Mouse (Mus musculus): Measurements from ENCODE around the gene Eif4a1.

The Eif4a1 gene

DNA sequence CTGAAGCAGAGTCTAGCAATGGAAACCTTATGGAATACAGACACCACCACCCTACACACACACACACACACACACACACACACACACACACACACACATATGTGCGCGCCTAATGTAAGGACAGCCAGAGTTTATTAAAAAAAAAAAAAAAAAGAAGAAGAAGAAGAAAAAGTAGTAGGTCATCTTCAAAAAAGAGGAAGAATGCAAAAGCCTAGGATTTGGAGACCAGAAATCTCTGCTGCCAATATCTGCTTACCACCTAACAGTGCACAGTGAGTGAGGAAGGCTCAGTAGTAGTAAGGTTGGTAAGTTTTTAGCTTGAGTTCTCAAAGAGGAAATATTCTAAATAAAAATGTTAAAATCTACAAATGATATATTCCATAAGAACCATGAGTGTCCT, 6.9 kb upstream of the Eif4a1 start:
- no peak for DNase-seq (ENCODE audit: low spot score in 2 of 2)

DNA sequence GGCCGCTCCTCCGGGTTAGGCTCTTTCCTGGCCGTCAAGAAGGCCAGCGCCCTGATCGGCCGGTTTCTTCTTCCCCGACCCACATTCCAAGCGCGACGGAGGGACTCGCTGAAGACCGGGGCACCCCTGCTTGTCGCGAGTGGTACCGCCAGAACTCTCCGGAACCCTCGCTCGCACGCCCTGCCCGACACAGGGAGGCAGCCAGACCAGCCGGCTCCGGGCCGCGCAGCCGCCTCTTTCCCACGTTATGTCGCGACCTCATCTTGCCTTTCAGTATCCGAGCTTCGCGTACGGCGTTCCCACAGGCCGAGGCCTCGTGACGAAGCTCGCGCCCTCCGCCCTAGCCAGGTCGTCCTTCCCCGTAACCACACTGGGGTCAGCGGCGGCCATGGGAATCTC, 498 bp downstream of the Eif4a1 start:
- no peak for DNase-seq (ENCODE audit: low spot score in 2 of 2)

DNA sequence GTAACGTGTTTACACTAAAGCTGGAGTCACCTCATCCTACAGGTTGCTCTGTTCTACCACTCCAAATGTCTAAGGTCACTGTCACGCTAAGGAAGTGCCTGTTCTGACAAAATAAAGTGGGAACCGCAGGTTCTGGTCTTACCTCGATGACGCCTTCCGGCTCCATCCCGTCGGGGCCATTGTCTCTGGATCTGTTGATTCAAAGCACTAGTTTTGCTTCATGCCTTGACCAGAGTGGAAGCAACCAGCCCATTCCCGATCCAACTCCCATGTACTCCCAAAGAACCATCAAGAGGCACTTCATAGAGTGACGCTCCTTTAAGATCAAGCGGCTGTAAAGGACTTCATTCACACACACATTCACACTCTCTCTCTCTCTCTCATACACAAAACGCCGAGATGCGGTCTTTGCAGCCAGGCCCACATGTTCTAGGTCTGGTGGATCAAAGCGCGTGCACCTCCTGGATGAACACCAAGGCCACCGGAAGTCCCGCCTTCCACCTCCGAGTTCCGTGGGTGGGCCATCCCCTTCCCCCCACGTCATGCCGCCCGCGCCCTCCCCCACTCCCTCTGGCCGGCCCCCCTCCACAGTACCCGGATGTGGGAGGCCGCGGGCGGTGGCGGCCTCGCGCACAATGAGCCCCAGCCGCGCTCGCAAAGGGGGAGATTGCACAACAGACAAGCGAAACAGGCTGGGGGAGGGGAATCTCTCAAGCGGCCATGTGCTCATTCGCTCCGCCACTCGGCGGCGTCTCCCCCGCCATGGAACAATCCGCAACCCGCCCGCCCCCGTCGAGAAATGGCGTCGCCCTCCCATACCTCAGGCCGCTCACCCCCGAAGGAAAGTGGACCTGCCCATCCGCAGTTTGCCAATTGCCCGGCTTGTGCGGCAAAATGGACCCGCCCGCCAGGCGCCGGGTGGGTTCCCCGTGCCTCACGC, 1.2 kb downstream of the Eif4a1 start:
- DNase-seq (ENCODE audit: low spot score in 2 of 2): peak; percentile 86 to 92

DNA sequence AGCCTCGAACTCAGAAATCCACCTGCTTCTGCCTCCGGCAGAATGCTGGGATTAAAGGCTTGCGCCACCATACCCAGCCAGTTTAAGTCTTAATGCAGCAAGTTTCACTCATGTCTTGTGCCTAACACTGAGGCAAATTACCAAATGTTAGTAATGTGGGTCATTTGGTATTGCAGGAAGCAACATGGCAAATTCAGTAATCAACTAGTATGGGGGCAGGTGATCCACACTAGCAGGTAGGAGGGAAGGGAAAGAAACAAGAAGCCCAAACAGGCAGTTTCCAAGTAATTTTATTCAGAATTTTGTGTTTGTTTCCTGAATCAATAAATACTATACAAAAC, 5.6 kb downstream of the Eif4a1 start:
- DNase-seq (ENCODE audit: low spot score in 2 of 2): no peak

DNA sequence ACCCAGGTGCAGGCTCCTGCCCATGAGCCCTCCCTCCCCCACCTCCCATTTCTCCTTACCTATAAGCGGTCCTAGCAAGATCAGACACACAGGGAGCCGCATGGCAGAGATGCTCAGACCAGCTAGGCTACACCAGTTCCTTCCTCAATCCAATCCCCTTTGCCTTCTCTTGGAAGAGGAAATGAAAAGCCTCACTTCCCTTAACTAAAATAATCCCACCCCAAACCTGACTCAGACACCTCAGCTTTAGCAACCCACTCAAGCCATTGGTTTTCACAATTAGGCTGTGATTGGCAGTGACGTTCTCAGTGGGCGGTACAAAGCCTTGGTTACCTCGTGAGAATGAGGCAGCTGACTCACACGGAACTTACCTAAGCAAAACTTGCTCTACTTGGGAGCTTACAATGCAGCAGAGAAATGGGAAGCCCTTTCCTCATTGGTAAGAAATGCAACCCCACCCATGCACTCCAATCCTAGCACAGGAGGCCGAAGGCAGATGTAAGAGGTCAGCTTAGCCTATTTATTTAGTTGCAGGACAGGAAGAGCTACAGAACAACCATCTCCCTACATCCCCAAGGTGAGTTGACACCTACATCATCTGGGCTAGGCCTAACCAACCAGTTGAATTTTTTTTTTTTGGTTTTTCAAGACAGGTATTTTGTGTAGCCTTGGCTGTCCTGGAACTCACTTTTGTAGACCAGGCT, 6.1 kb downstream of the Eif4a1 start, which contains the start of gene Cd68:
Gene Cd68 (minus strand): TSS at position 193 of the 704 bp plus-strand sequence.
- peak; percentile 79 to 82 for DNase-seq (ENCODE audit: low spot score in 2 of 2)

DNA sequence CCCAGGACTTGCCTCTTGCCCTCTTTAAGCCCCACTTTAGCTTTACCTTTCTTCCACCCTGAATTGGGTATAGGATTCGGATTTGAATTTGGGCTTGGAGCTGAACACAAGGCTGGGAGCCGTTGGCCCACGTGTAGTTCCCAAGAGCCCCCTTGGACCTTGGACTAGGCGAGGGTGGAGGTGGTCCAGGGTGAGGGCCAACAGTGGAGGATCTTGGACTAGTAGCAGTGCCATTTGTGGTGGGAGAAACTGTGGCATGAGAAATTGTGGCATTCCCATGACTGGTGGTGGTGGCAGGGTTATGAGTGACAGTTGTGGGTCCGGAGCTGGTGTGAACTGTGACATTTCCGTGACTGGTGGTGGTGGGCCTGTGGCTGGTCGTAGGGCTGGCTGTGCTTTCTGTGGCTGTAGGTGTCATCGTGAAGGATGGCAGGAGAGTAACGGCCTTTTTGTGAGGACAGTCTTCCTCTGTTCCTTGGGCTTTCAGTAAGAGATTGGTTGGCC, 6.7 kb downstream of the Eif4a1 start:
- DNase-seq (ENCODE audit: low spot score in 2 of 2): no peak

DNA sequence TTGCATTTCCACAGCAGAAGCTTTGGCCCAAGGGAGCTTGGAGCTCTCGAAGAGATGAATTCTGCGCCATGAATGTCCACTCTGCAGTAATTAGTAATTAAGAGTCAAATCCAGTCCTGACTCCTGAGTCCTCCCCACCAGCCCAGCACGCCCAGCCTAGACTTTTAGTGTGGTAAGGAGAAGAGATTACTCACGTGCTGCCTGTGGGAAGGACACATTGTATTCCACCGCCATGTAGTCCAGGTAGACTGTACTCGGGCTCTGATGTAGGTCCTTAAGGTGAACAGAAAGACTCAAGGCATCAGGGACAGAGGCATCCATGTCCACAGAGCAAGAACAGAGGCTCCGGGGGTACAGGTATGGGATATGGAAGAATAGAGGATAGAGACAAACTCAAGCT, 7.4 kb downstream of the Eif4a1 start:
- DNase-seq (ENCODE audit: low spot score in 2 of 2): no peak

DNA sequence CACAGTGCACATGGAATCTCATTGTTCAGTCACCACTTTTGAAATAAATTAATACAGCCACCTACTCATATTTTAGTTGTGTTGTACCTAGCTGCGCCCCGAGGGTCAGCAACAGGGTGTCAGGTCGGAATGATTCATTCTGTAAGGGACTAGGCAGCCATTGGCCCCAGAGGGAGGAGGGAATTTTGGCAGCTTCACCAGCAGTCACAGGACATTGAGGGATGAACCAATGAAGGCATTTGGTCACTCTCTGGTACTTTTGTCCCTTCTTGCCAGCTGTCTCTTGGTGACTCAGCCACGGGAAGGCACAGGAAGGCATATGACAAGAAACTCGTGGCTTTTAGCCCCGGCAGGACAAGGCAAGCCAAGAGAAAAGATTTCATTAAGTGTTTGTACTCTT, 8.4 kb downstream of the Eif4a1 start:
- DNase-seq (ENCODE audit: low spot score in 2 of 2): no peak

DNA sequence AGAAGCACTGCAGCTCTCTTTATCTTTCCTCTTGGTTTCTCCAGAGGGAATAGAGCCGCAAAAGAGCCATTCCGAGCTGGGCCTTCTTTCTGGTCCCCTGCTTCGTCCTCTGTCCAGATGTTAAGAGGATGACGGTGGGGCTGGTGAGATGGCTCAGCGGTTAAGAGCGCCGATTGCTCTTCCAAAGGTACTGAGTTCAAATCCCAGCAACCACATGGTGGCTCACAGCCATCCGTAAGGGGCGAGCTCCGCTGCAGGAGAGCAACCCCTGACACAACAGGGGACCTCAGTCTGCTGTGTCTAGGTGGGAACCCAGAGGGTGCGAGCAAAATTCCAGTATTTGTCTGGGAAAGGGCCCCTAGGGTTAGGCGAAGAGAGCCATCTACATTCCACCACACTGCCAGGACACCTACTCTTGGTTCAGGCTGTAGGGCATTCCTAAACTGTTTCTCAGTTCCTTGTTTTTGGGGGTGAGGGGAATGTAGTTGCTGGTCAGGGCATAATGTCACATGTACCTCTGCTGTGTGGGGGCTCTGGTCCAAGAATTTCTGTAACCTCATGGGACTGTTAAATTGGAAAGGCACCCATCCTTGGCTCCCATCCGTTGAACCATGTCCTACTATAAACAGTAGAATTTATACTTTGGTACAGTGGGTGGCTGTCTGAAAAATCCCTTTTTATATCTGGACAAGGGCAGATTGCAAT, 9.1 kb downstream of the Eif4a1 start:
- no peak for DNase-seq (ENCODE audit: low spot score in 2 of 2)

DNA sequence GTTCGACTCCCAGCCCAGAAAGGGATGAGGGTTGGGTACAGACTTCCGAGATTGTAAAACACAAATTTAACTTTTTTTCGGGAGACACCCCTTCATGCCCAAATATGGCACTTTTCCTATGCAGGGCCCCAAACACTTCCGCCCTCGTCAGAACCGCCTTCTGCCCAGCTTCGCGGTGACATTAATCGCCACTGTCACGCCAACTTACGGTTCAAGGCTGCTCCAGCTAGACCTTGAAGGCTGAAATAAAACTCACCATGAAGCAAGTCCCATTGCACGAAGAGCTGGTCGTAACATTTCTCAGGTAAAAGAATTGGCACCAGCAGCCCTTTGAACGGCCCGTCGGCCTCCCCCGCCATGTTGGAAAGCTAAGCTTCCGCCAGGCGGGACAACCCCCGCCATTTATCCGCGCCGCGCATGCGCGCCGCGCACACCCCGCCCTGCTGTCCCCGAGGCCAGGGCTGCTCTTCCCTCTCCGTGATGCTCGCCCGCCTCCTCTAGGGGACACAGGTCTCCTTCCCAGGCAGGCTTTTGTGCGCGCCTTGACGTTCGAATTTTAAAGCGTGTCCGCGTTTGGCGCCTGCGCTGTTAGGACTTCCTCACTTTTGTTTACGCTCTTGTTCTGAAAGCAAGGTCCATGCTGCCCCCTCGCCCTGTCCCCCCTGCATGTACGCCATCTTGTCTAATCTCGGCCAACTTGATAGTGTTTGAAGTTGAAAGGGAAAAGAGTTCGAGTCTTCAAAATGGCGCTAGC, 9.8 kb downstream of the Eif4a1 start, which contains the start of gene Mpdu1:
Gene Mpdu1 (minus strand): TSS at position 430 of the 754 bp plus-strand sequence.
- peak; percentile 94 to 95 for DNase-seq (ENCODE audit: low spot score in 2 of 2)

DNA sequence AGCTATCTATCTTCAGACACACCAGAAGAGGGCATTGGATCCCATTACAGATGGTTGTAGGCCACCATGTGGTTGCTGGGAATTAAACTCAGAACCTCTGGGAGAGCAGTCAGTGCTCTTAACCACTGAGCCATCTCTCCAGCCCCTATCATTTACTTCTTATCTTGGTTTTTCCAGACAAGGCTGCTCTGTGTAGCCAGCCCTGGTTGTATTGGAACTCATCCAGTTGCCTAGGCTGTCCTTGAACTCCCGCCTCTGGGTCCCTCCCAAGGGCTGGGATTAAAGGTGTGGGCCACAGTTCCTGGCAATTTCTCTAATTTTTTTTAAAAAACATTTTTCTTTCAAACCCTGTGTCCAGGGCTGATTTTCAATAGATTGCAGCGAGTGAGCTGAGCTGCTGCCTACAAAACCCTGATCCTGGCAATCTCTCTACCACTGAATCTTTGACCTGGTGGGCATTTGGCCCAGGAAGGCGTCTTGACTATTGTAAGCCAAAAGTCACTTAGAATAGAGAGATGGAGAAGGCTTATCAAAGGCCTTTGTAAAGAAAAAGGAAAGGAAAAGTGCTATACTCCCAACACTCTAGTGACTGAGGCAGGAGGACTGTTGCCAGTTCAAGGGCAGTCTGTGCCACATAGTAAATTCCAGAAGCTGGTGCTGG, 10.9 kb downstream of the Eif4a1 start:
- no peak for DNase-seq (ENCODE audit: low spot score in 2 of 2)

DNA sequence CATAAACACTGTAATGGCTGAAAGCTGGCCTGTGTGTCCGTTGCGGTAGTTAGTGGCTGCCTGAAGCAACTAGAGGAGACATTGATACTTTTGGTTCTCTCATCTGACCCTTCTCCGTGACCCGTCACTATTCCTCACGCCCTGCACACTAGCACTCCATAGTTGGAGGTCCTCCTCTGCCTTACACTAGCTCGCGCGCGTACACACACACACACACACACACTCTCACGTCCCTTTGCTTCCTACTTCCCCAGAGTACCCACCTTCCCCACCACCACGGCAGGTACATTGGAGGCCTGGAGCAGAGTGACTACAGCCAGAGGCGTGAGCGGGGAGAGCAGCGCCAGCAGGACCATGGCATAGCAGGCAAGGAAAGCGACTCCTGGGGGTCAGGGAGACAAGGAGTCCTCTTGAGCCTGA, 14.8 kb downstream of the Eif4a1 start:
- DNase-seq (ENCODE audit: low spot score in 2 of 2): no peak

DNA sequence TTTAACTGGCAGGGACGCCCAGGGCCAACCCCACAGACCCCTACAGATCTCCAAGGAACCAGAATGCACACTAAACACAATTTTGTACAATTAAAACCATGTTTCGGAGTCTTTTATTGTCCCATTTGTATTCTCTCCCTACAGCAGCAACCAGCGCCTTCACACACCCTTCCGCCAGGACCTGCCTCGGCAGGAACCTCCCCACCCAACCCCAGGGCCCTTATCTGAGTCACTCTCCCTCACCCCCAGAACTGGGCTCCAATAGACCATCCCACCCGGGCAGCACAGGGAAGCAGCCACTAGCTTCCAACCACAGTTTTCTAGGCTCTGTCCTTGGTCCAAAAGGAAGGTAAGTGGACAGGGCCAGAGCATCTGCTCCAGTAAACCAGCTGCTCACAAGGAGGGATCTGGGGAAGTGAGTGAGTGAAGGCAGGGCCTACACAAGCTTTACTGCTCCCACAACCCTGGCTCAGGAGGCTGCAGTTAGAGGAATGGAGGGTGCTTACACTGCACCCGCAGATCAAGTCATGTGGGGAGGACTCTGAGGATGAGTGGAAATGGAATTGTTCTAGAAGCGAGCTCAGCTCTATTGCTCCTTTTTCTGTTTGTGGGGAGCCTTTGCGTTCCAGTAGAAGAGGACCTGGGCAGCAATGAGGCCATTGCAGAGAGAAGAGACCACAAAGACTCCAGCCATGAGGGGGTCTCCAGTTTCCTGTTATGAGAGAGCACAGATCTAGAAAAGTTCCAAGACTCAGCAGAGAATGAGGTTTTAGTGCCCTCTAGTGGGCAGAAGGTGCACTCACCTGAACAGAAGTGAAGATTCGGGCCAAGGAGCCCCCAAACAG, 15.4 kb downstream of the Eif4a1 start:
- no peak for DNase-seq (ENCODE audit: low spot score in 2 of 2)

DNA sequence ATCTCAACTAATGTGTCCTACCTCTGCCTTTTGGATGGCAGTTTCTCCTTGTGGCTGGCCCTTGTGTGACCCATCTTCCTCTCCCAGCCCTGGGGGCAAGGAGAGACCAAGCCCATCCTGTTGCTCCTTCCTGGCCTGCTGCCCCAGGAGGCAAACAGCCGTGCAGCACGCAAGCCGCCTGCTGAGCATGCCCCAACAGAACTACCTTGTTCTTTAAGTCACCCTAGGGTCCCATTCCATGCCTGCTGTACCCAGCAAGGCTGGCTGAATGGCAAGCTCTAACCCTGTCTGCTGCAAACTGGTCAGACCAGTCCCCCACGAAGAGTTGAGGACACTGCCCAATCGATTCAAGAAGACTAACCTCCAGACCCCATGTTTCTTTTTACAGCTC, 16.2 kb downstream of the Eif4a1 start:
- no peak for DNase-seq (ENCODE audit: low spot score in 2 of 2)

DNA sequence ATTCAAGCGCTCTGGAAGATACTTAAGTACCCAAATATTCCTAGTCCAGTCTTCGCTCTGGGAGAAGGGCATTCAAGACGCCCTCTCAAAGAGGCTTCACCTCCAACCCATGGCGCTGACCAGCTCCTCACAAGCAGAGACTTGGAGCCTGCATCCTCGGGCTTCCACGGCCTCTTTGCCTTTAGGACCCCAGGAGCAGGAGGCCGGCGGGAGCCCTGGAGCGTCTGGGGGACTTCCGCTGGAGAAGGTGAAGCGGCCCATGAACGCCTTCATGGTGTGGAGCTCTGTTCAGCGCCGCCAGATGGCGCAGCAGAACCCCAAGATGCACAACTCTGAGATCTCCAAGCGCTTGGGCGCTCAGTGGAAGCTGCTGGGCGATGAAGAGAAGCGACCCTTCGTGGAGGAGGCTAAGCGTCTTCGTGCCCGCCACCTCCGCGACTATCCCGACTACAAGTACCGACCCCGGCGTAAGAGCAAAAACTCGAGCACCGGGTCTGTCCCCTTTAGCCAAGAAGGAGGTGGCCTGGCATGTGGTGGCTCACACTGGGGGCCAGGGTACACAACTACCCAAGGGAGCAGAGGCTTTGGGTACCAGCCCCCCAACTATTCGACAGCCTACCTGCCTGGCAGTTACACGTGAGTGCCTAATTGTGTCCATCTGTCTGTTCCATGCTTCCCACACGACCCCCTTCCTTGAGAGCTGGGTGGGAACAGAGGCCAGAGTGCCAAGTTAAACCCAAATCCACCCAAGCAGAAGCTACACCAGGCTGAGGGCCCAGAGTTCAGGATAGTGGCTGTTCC, 16.8 kb downstream of the Eif4a1 start, which contains the start of gene Sox15:
Gene Sox15 (plus strand): TSS at position 51 of the 801 bp plus-strand sequence.
- DNase-seq (ENCODE audit: low spot score in 2 of 2): peak in 1 of 2 experiments; percentile 74

DNA sequence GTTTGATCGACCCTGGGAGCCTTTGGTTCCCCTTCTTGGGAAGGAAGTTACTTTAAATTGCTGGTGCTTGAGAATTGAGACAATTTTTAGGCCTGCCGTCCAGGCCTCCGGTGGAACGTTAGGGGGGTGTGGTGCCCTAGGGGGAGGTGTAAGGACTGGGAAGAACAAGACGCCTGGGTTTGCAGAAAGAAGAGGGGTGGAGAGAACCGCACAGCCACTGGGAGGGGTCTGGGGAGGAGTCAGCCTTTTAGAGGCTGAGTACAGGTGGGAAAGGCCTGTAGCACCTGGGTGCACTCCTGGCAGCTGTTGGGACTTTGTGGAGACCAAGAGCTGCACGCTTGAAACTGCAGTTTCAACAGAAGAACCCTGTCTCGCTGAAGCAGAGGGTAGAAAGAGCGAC, 17.5 kb downstream of the Eif4a1 start:
- no peak for DNase-seq (ENCODE audit: low spot score in 2 of 2)

DNA sequence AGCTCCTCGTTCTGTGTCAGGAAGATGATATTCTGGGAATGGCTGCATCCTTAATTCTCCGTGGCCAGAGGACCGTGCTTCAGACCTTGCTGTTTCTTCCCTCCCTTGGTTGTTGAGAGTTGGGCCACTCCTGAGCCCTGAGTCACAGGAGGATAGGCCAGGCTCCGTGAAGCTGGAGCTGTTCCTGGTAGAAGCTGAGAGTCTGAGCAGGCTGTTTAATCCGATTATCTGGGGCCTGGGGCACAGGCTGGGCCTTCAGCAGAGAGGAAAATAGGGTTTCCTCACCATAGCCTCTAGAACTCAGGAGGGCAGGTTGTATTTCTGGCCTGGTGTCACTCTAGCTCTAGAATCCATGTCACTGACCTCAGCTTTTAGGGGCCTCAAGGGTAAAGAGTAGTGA, 18.8 kb downstream of the Eif4a1 start:
- DNase-seq (ENCODE audit: low spot score in 2 of 2): no peak

DNA sequence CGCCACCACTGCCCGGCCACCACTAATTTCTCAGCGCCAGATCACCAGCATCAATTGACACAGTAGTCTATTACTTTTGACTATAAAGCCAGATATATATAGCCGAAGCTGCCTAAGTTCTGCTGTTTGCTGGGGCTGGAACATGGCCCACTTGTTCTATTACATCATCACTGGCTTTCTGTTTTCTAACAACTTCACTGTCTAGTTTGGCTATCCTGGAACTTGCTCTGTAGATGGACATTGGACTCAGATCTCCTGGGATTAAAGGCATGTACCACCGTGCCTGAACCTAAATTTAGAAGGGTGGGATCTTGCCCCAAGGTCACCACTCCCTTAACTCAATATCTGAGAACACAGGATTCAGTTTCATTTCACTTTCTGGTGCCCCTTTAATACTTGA, 26.4 kb downstream of the Eif4a1 start:
- no peak for DNase-seq (ENCODE audit: low spot score in 2 of 2)

DNA sequence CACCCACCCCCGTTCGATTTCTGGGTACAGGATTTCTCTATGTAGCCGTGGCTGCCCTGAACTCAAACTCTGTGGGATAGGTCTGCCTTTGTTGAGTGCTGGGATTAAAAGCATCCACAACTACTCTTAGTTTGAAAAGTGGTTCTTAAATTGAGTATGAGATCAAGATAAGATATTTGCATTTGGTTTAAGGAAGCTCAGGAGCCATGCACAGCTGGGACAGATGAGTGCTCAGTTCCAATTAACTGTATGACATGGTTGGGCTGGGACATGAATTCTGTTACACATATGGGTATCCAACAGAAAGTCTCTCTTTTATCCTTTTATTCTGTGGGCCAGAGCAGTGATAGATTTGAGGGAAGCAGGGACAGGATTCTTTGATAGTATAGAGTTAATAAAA, 36.8 kb downstream of the Eif4a1 start:
- no peak for DNase-seq (ENCODE audit: low spot score in 2 of 2)
